Mouse (Mus musculus) urinary bladder, postnatal 36 days (tissue): ENCODE results near the gene Tor4a.

Experiments
- DNase-seq, 2 experiments: peaks; one replicate each; pipeline ENCODE4 v3.0.0; 2022; ENCODE audit warnings: low spot score in 2 of 2, mixed read lengths in 1 of 2

The Tor4a gene

DNA sequence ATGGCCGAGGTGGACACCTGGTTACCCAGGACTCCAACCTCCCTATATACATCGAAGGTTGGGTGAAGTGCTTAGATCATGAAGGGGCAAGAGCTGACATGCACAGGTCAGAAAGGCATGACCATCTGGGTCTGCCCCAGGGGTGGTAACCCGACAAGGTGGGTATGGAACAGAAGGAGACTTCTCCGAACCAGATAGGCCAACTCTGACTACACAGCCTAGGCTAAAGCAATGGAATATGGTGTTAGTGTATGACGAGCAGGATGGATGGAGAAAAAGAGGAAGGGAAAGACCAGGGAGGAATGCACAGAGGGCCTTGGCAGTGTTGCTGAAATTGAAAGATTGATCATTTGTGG lies 10.1 kb downstream of the Tor4a start:
- DNase-seq, result no peak

DNA sequence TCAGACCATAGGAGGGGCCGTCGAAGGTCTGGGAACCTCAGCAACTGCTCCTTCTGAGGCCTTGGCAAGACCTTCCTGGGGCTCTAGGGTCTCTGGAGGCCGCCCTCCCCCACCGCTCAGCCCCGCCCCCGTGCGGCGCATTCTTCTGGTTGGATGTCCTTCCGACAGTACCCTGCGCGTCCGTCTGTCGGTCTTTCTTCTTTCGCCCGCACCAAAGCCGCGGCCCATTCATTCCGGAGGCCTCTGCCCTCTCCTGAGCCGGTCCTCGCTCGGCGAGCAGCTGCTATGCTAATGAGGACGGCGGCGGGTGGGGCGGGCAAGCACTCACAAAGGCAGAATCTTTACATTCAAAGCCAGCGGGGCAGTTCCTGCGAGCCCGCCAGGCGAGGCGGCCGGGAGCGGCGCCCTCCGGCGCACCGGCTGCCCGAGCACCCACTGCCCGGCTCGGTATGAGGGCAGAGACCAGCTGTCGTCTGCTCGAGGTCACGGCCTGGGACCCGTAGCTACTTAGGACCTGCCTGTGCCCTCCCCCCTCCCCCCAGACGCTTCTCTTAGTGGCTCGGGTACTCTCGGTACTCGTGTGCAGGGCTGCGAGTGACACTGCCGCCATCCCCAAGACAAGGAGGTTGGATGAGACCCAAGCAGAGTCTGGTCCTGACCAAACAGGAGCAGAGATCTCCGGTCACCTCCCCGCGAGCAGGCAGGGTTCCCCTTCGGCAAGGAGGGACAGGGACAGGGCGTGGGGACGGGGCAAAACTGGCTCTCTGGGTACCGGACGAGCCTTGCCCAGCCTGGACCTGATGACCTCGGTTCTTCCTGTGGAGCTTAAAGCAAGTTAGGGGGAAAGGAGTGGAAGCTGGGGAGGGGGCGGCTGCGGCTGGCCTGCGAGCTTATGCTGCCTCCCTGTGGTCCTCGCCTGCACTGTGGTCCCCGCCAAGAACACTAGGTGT lies 10.8 kb downstream of the Tor4a start:
- peak in 1 of 2 experiments; percentile 64 for DNase-seq

DNA sequence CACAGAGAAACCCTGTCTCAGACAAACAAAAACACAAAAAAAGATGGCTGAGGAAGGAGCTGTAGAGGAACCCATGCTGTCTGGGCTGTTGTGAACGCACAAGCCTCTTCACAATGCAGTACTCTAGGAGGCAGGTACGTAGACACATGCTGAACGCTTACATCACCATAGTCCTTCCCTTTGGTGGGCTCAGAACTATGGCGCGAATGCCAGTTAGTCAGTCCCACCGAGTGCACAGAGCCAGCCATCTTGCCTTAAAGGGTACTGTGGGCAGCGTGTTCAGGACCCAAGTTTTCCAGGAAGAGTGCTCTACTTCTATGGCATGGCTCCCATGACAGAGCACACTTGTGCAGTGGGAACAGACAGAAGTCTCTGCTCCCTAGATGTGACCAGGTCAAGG lies 12.2 kb downstream of the Tor4a start:
- no peak for DNase-seq

DNA sequence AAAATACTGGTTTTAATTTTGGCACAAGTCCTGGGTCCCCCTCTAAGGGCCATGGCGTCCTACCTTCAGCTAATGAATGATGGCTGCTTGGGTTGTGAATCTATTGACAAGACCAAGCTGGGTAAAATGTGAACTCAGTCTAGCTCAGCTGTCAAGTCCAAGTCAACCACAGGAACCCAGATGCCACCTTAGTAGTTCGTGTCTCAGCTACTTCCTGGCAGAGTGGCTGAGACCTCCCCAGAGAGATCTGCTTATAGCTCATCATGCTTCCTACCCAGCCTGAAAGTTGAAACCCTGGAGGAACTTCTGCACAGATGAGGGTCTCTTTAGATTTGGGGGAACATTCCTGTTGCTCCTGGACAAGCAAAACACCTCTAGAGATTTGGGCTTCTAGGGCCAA lies 13.3 kb downstream of the Tor4a start:
- no peak for DNase-seq

DNA sequence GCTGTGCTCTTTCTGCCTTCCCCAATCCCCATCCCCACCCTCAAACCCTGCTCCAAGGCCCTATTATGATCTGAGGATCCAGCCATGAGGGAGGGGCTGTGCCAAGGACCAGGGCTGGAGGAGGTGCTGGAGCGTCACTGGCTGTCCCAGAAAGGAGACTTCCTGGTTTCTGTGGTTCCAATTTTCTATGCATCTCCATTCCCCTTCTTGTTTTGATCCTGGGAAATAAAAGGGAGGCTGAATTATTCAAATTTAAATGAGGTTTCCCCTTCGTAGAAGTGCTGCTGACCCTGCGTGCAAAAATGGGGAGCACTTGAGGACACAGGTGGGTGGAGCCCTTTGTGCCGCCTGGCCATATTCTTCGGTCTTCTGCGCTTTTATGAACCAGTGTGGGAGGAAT lies 14.0 kb downstream of the Tor4a start:
- no peak for DNase-seq

DNA sequence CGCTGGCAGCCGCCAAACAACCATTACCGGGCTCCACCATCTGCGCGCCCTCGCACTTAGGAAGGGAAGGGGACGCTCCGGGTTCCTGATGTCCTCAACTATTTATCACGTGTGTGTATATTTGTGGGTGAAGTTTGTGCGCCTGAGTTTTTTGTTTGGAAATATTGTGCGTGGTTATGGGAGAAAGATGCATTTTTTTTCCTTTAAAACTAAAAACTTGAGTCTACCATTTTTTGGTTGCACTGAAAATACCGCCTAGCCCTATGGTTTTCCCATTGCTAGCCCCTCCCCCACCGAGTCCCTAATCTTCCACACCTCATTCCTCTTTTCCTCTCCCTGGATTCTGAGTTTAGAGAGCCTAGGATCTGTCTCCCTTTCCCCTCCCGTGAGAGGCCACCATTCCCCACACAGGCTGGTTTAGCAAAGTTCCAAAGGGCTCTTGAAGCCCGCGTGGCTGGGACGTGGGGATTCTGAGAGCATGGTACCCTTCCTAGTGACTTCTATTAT lies 14.7 kb downstream of the Tor4a start:
- DNase-seq, result no peak

DNA sequence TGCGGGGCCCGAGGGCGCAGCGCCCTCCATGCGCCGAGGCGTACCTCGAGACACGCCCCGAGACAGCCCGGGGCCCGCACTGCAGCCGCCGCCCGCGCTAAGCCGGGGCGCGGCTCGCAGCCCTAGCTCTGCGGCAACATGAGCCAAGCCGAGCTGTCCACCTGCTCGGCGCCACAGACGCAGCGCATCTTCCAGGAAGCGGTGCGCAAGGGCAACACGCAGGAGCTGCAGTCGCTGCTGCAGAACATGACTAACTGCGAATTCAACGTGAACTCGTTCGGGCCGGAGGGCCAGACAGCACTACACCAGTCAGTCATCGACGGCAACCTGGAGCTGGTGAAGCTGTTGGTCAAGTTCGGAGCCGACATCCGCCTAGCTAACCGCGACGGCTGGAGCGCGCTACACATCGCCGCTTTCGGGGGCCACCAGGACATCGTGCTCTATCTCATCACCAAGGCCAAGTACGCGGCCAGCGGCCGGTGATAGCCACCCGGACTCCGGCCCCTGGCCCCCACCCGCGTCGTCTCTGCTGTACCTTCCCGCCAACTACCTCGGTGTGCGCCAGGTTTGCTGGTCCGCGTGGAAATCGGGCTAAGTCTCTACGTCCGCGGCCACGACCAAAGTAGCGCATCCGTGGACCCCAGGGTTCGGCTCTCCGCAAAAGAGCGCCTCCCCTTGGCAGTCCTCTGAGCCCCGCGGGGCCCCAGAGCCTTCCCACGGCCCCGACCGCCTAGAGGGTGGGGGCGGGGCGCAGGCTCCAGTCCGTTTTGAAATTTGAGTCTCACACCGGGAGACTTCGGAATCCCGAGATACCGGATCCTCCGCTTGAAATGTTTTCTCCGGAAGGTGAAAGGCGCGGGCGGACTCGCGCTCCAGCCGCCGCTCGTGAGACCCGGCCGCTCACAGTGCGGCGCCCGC lies 15.5 kb downstream of the Tor4a start:
- DNase-seq, result no peak

DNA sequence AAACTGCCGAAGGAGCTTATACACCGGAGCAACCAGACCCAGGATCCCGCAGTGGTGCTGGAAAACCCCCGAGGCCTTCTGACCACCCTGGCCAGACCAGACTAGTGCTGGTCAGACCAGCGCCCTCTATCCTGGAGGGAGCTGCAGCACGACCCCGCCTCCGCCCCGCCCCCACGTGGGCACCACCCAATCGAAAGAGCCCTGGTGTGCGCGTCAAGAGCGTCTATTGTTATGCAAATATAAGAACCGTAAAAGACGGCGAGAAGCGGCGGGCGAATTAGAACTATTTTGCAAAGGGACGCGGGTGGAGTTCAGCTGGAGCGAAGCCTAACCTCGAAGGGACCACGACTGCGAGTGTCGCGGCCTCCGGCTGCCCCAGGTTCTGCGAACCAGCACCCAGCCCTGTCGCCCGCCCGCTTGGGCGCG lies 16.2 kb downstream of the Tor4a start, which contains the start of gene Nrarp:
TSS of gene Nrarp (plus strand) at position 281 of the 426 bp plus-strand sequence.
- DNase-seq, result peak; percentile 93 to 94

DNA sequence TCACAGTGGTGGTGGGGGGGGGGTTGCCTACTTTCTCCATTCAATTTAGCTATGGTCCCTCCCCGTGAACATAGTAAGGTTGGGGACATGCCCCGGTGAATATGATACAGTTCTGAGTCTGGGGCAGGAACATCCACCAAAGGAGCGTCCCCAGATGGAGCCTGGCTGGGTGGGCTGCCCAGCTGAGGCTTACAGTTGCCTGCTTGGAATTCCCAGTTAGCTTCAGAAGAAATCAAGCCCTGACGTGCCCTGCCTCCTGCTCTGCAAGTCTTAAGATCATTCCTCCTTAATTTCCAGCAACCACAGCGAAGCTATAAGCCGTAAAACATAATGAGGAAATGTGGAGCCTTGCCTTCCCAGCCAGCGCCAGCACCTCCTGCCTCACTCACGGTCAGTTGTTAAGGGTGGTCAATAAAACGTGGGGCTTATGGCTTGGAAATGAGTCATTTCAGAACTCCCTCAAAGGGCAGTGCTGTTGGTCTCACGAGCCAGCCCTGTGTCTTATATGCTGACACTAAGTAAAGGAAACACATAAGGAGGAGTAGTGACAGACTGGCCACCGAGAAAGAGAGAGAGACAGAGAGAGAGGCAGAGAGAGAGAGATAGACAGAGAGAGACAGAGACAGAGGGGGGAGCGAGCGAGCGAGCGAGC lies 17.0 kb downstream of the Tor4a start:
- DNase-seq, result no peak

DNA sequence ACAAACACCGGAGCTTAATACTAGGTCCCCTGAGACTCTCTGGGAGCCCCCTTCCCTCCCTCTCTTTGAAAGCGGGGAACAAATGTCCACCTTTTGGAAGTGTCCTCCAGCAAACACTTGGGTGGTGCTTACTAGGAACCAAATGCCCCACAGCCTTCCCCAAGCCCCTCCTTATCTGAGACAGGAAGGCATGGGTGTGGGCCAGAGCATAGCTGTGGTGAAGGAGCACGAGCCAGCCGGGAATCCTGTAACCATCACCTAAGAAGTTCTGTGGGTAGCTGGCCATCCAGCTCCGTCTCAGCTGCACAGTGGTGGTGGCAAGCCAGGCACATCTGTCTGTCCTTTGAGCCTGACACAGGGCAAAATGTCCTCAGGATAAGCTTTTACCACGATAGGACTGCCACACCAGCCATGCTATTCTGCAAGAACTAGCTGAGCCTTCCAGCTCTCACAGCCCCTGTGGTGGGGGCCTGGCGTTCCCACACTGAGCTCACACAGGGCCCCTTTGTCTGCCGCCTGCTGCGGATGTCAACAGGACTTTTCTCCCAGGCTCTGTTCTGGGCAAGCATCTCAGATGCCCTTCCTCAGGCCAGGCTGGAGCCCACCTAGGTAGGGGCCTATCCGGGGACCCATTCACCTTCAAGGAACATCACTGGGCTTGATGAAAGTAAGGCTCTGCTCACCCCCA lies 18.3 kb downstream of the Tor4a start:
- no peak for DNase-seq

DNA sequence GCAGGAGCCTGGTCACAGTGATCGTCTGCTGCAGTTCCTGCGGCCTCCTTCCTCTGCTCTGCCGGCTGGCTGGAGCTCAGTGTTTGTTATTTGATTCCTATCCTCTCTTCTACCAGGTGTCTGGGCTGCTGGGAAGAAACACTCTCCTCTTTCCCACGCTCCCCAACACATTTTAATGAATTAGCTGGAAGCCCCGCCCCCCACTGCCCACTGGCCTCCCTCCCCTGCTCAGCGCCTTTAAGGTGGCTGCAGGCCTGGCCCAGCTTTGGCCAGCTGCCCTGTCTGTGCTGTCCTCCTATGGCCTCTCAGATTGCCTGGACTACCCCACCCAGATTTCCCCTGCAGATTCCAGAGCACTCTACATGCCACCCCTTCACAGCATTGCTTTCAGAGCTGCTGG lies 19.0 kb downstream of the Tor4a start:
- DNase-seq, result no peak

DNA sequence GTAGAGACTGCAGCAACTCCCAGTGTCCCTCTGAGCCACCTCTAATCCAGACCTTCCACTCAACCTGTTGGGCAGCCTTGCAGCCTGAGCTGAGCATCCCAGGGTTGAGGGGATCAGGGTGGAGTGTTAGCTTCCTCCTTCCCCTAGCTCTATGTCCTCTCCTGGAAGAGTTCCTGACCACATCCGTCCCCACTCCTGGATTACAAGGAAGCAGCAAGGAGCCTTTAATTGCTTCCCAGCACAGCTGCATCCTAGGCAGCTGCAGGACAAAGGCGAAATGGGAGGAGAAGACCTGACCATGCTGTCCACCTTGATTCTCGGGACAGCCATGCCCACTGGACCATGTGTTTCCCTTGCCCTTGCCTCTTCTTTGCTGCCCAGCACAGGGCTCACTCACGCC lies 19.6 kb downstream of the Tor4a start:
- DNase-seq, result no peak

DNA sequence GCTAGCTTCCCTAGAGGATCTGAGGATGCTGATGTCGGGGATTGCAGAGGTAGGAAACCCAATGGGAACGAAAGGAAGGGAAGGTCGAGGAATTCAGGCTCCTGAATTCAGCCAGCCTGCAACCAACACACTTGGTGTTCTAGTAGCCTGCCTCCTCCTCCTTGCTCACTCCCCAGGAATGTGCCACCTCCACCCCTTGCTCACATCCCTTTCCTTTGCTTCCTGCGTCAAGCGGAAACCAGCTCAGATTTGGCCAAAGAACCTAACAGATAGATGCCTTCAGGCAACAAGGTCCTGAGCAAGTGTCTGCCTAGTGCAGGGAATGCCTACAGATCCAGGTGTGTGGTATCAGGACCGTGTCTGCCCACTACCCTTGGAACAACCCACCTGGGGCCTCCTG lies 20.1 kb downstream of the Tor4a start:
- no peak for DNase-seq

DNA sequence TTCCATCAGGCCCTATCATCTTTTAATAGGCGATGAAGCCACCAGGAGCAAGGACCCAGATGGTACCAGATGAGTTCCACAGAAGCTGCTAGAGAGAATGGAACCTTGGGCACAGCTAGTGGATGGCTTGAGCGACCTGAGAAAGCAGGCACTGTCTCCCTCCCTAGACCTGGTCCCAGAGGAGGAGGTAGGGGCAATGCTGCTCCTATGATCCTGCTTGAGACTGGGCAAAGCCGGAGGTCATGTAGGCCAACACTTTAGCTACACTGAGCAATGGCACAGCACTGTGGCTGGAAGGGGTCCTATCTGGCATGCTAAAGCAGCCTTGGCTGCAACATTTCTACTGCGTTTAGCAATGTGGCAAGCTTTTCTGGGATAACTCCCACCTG lies 21.0 kb downstream of the Tor4a start:
- no peak for DNase-seq

DNA sequence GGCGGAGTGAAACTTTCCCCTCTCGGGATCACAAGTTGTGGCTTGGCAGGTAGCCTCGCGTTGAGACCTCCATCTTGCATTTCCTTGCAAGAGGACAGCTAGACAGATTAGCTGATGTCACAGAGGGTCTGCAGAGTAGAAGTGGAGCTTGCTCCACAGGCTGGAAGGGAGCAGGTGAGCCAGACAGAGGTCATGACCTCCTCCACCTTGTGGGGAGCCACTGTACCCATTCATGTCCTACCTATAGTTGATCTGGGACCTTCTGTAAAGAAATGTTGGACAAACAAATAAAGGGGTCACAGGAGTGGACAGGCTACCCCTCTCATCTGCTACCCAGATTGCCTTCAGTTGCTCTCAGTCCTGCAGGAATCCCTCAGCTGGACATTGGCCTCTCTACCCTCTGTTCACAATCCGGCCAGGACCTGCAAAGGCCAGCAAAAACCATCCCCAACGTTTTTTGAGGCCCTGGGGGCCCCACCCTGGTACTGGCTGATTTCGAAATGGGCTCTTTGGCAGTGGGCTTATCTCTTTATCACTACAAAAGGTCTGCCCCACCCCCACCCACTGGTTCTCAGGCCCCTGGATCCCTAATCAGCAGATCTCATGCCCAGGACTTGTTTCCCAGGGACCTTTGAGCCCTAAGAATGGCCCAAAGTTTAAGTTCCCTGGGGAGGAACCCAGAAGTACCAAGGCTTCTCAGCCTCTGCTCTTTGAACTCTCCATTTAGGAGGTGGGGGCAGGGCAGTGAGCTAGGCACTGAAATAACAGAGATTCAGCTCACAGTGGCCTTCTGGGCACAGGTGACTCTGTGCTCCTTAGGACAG lies 21.6 kb downstream of the Tor4a start:
- no peak for DNase-seq

DNA sequence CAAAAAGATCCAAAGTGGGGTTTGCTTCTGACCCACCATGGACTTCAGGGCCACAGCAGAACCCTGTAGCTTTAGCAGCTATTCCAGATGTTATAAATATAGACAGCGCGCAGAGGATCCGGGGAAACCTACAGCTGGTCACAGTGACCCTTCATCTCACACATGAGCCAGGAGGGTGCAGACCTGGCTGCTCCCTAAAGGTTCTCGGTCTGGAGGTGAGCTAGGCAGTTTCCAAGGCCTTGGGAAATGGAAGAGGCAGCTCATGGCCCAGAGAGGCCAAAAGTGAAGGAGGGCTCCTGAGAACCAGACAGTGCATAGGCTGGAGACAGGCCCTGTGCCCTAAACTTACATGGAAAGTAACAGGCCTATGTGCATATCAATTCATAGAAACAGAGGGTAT lies 22.9 kb downstream of the Tor4a start:
- DNase-seq, result no peak

DNA sequence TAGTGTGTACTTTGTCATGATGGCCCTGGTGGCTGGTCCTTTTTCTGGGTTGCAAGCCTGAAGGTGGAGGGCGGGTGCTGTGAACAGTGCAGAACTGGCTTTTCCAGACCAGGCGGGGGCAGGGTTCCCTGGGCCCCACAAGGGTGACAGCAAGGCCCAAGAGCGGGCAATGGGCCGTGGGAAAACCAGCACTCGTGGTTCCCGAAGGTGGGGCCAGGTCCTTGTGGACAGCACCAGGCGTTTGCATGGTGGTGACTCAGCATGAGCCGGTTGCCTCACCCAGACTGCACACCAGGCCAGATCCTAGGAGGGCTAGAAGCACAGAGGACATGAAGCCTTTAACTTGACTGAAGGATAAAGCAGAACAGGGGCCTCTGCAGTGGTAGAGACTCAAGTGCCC lies 24.1 kb downstream of the Tor4a start:
- peak; percentile 73 to 84 for DNase-seq

DNA sequence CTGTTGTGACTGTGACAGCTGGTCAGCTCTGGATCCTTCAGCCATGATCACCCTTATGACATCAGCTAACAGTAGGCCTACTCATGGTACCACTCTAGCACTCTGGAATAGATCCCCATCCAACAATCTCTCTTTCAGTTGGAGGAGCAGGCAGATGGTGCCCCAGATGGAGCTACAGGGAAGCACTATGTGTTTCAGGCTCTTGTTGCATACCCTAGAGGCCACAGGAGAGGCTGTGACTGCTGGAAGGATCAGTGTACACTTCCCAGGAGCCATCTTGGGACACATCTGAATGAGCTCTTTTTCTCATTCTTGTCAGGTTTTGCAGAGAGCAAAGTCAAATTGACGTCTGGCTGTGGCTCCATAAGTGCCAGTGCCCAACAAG lies 24.9 kb downstream of the Tor4a start:
- DNase-seq, result no peak

DNA sequence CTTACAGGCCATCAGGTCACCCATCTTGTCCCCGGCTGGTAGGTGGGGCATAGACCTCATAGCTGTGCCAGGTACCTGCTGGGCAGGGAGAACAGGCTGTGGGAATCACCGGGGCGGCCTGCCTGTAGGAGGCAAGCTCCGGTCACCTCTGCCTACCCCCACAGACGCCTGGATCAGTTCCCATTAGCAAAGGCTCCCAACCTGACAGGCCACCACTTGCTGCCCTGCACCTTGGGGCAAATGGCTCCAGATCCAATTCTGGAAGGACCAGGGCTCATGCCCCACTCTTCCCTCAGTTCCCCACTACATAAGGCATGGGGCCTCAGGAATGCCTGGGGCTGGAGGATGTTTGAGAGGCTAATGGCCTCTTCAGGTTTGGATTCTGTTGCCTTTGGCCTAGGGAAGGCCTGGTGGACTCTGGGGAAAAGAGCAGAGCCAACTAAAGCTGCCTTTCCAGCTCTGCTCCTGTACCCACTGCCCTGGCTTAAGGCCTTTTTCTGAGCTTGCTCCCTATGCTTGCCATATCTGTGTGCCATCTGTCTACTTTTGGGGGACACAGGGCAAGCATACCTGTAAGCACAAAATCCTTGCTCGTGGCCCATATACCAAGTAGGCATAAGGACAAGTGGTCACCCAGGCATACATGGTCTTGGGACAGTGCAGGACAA lies 25.5 kb downstream of the Tor4a start:
- DNase-seq, result no peak
